Mouse (Mus musculus) left cerebral cortex, adult 6 months (tissue): ENCODE results near the gene Zfp708. TPM values are rescaled to one million over a fixed set of nuclear protein-coding genes. Genes with fewer than 3 reads are reported as not detected.

Experiments used
- long read RNA-seq, 2 experiments: library from polyadenylated mRNA; unstranded; transcript quantifications; one replicate each; pipeline ENCODE4 v2.0.0; 2019 to 2020
- polyA plus RNA-seq: library from polyadenylated mRNA; unstranded; fragments of <200 nt; fragmentation: Nextera tagmentation; gene quantifications from 2 replicates; pipeline ENCODE4 v1.2.3, GENCODE M21; 2021

Gene Zfp708
- polyA plus RNA-seq = 1.3 and 2.5 TPM in 2 replicates
- long read RNA-seq, experiment 1, transcript Zfp708-201 (4 exons, 2,416 nt) = major isoform, 17 of 19 reads
- long read RNA-seq, experiment 1, partial matches to known transcripts = 1 of 19 reads
- long read RNA-seq, experiment 1, other reads (novel, unspliced or antisense) = 1 of 19 reads
- long read RNA-seq, experiment 2, partial matches to known transcripts = 0 of 1 reads
- long read RNA-seq, experiment 2, other reads (novel, unspliced or antisense) = 0 of 1 reads

GRCm38 (mm10) chr13:67097876-67098275 lies at the start of gene Zfp708:
Gene Zfp708 (minus strand): TSS chr13:67097976.

DNA sequence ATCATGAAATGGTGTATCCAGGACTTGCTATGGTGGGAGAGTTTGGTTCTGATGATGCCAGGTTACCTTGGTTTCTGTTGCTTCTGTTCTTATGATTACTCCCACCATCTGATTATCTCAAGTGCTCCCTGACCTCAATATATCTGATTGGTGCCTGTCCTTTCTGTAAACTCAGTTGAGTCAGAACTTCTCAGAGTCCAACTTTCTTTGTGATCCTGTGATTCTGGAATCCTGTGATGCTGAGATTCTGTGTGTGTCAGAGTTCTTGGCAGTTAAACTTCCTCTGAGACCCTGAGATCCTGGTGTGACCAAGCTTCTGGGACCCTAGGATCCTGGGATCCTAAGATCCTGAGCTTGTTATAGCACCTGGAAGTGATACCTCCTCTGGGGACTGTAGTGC lies 23.6 kb upstream of the Zfp708 start, which contains the start of gene Zfp759:
Zfp759 (plus strand) TSS at position 301 of the 400 bp plus-strand sequence.

GRCm38 (mm10) chr13:67116163-67116562 lies 18.4 kb upstream of the Zfp708 start, which contains the start of gene Rslcan18:
Gene Rslcan18 (minus strand): TSS chr13:67116263.

DNA sequence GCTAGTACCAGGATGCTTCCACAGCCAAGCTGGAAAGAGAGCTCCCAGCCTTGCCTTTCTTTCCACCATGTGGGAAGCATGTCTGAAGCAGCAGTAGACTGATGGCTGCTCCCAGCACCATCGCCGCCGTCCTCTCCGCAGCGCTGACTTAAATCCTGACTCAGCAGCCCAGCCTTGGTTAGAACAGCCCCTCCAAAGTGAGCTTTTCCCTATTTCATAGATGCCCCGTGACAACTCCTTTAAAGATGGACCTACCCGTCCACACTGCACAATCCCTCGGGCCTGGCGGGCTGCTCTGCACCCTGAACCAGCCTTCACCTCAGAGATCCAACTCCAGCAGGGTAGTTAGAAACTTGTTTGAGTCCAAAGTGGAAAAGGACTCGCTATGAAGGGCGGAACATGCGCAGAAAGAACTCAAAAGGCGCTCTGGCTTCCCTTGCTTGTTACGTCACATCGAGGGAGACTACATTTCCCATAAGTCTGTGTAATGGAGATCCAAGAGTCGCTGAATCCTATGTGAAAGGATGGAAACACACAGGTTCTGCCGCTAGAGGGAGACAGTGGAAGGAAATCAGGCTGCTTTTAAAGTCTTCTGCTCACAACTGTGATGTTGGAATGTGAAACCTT lies 10.5 kb upstream of the Zfp708 start, which contains the start of gene Gm28557:
Gm28557 (minus strand) TSS at position 411 of the 627 bp plus-strand sequence.

GRCm38 (mm10) chr13:67060786-67061358 lies 36.9 kb downstream of the Zfp708 start, which contains the start of gene Zfp712:
Gene Zfp712 (minus strand): TSS chr13:67061170.

Other genes with a start within 250 kb of the Zfp708 start
- gene Gm10767, start 193.1 kb downstream of the Zfp708 start, polyA plus RNA-seq = 1.8 and 1.9 TPM in 2 replicates
- gene Zfp712, start 36.8 kb downstream of the Zfp708 start, polyA plus RNA-seq = 2.7 and 4.0 TPM in 2 replicates
- gene Gm28557, start 10.6 kb upstream of the Zfp708 start, polyA plus RNA-seq = 1.8 TPM in 2 replicates
- gene Rslcan18, start 18.3 kb upstream of the Zfp708 start, polyA plus RNA-seq = 0.06 TPM in 1 of 2 replicates, not detected in the other
- gene Zfp759, start 23.7 kb upstream of the Zfp708 start, polyA plus RNA-seq = 2.0 and 2.2 TPM in 2 replicates
- 2.1 and 2.6 TPM in 2 replicates for gene Rsl1, start 75.2 kb upstream of the Zfp708 start, polyA plus RNA-seq
- 0.83 and 1.4 TPM in 2 replicates for gene Zfp455, start 96.5 kb upstream of the Zfp708 start, polyA plus RNA-seq
- 1.7 and 3.0 TPM in 2 replicates for gene Zfp458, start 180.5 kb upstream of the Zfp708 start, polyA plus RNA-seq
- gene Zfp457, start 208.5 kb upstream of the Zfp708 start, polyA plus RNA-seq = 0.25 and 0.26 TPM in 2 replicates
- 0.69 and 0.79 TPM in 2 replicates for gene Zfp595, start 234.6 kb upstream of the Zfp708 start, polyA plus RNA-seq